Mouse (Mus musculus) E14TG2a.4 (cell line): Measurements from ENCODE around the gene Syngap1.
"Not testable (repeated sequence)": the region's sequence is repeated elsewhere in the genome, so short reads cannot be mapped to it uniquely, and the experiment has no call there.

Experiments used
- CTCF ChIP-seq: conservative IDR thresholded peaks from 2 replicates; pipeline ENCODE4 v1.5.1; 2014; ENCODE audit warnings: low read length
- NANOG ChIP-seq: IDR thresholded peaks from 2 replicates; pipeline ENCODE4 v1.6.1; 2014; ENCODE audit warnings: borderline replicate concordance, low read length, mixed read lengths
- POU5F1 ChIP-seq: IDR thresholded peaks from 2 replicates; pipeline ENCODE4 v1.6.1; 2014; ENCODE audit warnings: low read length, borderline replicate concordance

- not testable (repeated sequence) for TF ChIP-seq CTCF, POU5F1, NANOG
These were observed 15.6 kb upstream of the Syngap1 start for GRCm38 (mm10) chr17:26925414-26925813.
